Mouse (Mus musculus) lung, embryonic 14.5 days (tissue): ENCODE measurements around the gene Helz. TPM values are rescaled to one million over a fixed set of nuclear protein-coding genes. Genes with fewer than 3 reads are reported as not detected.
"Not testable (repeated sequence)": the region's sequence is repeated elsewhere in the genome, so short reads cannot be mapped to it uniquely, and the experiment has no call there.

ENCODE experiments used
- ATAC-seq: fragments of 200-750 bp; cut with Nextera tagmentation; 2 replicates; pipeline ENCODE4 v1.8.0; 2017; ENCODE audit warnings: mild to moderate bottlenecking, moderate TSS enrichment, moderate library complexity; ENCODE audit not compliant: insufficient read depth
- DNase-seq: peaks from one replicate; pipeline ENCODE4 v3.0.0-alpha.2; 2015
- H3K27ac ChIP-seq: fragments of 300-500 bp; sonication (generic); 2 replicates; pipeline ENCODE4 v1.5.1; 2014; ENCODE audit warnings: low read depth, mild to moderate bottlenecking, moderate library complexity
- H3K27me3 ChIP-seq: fragments of 300-500 bp; sonication (generic); 2 replicates; pipeline ENCODE4 v1.6.1; 2014; ENCODE audit warnings: low read length, control low read depth; ENCODE audit not compliant: insufficient read depth
- H3K36me3 ChIP-seq: fragments of 300-500 bp; sonication (generic); 2 replicates; pipeline ENCODE4 v1.6.1; 2014; ENCODE audit warnings: control low read depth; ENCODE audit not compliant: insufficient read depth
- H3K4me1 ChIP-seq: fragments of 300-500 bp; sonication (generic); 2 replicates; pipeline ENCODE4 v1.6.1; 2014; ENCODE audit warnings: antibody characterized with exemption, control low read depth; ENCODE audit not compliant: insufficient read depth
- H3K4me2 ChIP-seq: fragments of 300-500 bp; sonication (generic); 2 replicates; pipeline ENCODE4 v1.6.1; 2014; ENCODE audit warnings: mild to moderate bottlenecking
- H3K4me3 ChIP-seq: fragments of 300-500 bp; sonication (generic); 2 replicates; pipeline ENCODE4 v1.5.1; 2014; ENCODE audit warnings: low read depth, low read length
- H3K9ac ChIP-seq: fragments of 300-500 bp; sonication (generic); 2 replicates; pipeline ENCODE4 v1.6.1; 2014
- H3K9me3 ChIP-seq: fragments of 300-500 bp; sonication (generic); 2 replicates; pipeline ENCODE4 v1.6.1; 2016; ENCODE audit warnings: low read depth, low read length, control low read depth
- CTCF ChIP-seq: IDR thresholded peaks from 2 replicates; pipeline ENCODE4 v1.5.1; 2016; ENCODE audit warnings: antibody characterized with exemption, low read depth
- WGBS: fragments of 180-500 bp; shearing (Covaris S2); extraction: QIAGEN DNeasy Blood & Tissue Kit; methylation state at CpG from one replicate; pipeline ENCODE4 v1.1.7; 2014; 5-methylcytosine and 5-hydroxymethylcytosine counted together
- polyA plus RNA-seq: library from polyadenylated mRNA; unstranded; fragments of >200 nt; fragmentation: Nextera tagmentation; extraction: Ambion mirVana; gene quantifications from 2 replicates; pipeline ENCODE4 v1.2.1, GENCODE M21; 2014

Gene Helz
- polyA plus RNA-seq, 1 experiment from 2014 or later = 27.4 TPM

DNA sequence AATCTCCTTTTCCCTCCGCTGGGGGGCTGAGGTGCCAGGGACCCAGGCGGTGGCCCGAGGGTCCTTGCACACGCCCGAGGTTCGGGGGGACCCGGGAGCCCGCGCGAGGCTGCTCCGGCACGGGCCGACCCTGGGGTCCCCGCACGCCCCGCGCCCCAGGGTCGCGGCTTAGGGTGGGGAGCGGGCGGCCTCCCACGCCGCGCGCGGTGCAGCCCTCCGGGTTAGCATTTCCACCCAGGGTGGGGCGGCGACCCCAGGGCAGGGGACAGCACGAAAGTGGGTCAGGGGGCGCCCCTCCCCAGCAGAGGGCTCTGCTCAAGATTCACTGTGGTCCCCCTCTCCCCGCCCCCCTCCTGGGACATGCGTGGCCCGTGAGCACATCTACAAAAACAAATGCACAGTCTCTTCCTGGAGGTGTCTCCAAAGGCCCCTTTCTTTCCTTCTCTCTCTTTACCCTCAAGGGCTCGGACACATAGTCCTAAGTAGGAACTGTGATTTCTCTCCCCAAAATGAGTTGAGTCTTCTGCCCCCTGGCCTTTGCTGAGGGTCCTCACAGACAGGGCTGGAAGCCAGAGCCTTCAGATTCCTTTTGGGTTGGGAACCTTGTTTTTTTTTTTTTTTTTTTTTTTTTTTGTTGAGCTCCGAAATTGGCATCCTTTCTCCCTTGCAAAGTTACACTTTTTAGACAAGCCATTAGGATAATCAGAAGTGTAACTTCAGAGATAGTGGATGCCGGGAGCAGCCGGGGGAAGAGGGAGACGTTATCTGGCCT is 660 bp downstream of the Helz start:
- no peaks in the 10 kb centered on the region for H3K4me1 ChIP-seq
- peak overlapping the region; percentile 98 for H3K4me2 ChIP-seq
- no peaks in the 10 kb centered on the region for H3K9me3 ChIP-seq
- H3K27me3 ChIP-seq = no peaks in the 10 kb centered on the region
- H3K4me3 ChIP-seq = peak overlapping the region; percentile 97
- no peak for TF ChIP-seq CTCF
- H3K27ac ChIP-seq = peak overlapping the region; percentile 70
- DNase-seq (peak; percentile 33), ATAC-seq (peak; percentile 27)
- peak overlapping the region; percentile 90 for H3K9ac ChIP-seq
- 3% methylated on average over 39 of the region's 39 CpGs for WGBS
- peaks cover 28% of the 10 kb centered on the region; the same call in 1 of the 2 replicates for H3K36me3 ChIP-seq

DNA sequence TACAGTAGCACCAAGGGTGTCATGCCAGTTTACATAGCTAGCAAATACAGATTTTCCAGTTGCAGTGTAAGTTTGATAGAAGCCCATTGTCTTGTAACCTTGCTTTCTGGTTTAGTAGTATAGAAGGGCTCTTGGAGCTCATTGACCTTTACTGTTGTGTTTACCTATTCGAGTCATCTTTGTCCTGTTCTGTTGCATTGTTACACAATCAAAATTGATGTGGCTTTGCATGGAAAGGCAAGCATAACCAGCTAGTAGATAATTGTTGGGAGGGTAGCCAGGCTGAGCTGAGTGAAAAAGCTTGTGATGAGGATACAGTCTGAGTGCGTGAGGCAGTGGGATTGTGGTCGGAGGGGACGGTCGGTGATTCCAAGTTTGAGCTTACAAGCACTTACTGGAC is 12.1 kb downstream of the Helz start:
- H3K4me1 ChIP-seq = no peaks in the 10 kb centered on the region
- H3K4me2 ChIP-seq = no peak overlapping the region
- H3K27ac ChIP-seq = no peak overlapping the region
- WGBS = 91% methylated on average over 5 of the region's 5 CpGs
- H3K9ac ChIP-seq = no peak overlapping the region
- no peaks in the 10 kb centered on the region for H3K9me3 ChIP-seq
- no peak overlapping the region for H3K4me3 ChIP-seq
- DNase-seq = no peak
- no peaks in the 10 kb centered on the region for H3K27me3 ChIP-seq
- no peak for ATAC-seq
- H3K36me3 ChIP-seq = peaks cover 40% of the 10 kb centered on the region
- no peak for TF ChIP-seq CTCF

- peaks cover 16% of the 10 kb centered on the region for H3K36me3 ChIP-seq
- H3K4me1 ChIP-seq = no peaks in the 10 kb centered on the region
- 90% methylated on average over 3 of the region's 3 CpGs for WGBS
- H3K27me3 ChIP-seq = no peaks in the 10 kb centered on the region
- no peaks in the 10 kb centered on the region for H3K9me3 ChIP-seq
- no peak for DNase-seq
- ATAC-seq = no peak
- no peak overlapping the region for H3K27ac ChIP-seq
- no peak overlapping the region for H3K4me2 ChIP-seq
- TF ChIP-seq CTCF = no peak
- H3K4me3 ChIP-seq = no peak overlapping the region
- H3K9ac ChIP-seq = no peak overlapping the region
Observed at GRCm38 (mm10) chr11:107567431-107567830, 19.7 kb downstream of the Helz start.

DNA sequence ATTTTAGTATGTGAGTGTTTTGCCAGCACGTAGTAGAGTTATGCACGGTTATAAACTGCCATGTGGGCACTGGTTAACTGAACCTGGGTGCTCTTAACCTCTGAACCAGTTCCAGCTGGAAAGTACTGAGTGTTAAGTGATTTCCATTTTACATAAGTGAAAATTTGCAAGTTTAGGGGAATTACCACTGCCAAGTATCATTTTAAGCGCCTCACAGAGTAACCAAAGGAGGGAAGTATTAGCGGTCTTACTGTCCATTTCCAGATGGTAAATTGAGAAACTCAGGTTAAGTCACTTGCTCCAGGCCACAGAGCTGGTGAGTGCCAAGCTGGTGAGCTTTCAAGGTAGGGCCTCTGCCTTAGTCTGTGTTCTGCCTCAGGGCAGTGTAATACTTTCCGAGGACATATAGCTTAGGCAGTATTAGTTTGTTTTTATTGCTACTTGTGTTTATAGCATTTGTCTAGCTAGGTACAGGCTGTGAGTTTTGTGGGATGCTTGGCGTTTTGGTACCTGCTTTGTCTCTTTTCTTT is 20.8 kb downstream of the Helz start:
- Histone ChIP-seq H3K4me3 (no peak overlapping the region), H3K36me3 (peaks cover 10% of the 10 kb centered on the region), H3K4me2 (no peak overlapping the region), H3K4me1 (no peaks in the 10 kb centered on the region), H3K9ac (no peak overlapping the region), H3K9me3 (no peaks in the 10 kb centered on the region), H3K27ac (no peak overlapping the region), H3K27me3 (no peaks in the 10 kb centered on the region)
- DNase-seq (no peak), ATAC-seq (no peak)
- 89% methylated on average over 6 of the region's 6 CpGs for WGBS
- TF ChIP-seq CTCF = no peak

GRCm38 (mm10) chr11:107570891-107571290 is 23.2 kb downstream of the Helz start:
- not testable (repeated sequence) for H3K9ac ChIP-seq, H3K4me1 ChIP-seq, H3K9me3 ChIP-seq, H3K4me2 ChIP-seq, ATAC-seq, H3K27me3 ChIP-seq, H3K27ac ChIP-seq, DNase-seq, H3K4me3 ChIP-seq
- H3K36me3 ChIP-seq = peaks cover 19% of the 10 kb centered on the region
- WGBS = 77% methylated on average over 8 of the region's 8 CpGs

GRCm38 (mm10) chr11:107571318-107571717 is 23.6 kb downstream of the Helz start:
- no peak for TF ChIP-seq CTCF
- Histone ChIP-seq H3K4me1 (0 out of 2 replicates have a peak, but pooled peaks cover 4% of the 10 kb centered on the region), H3K4me3 (no peak overlapping the region), H3K27ac (no peak overlapping the region), H3K9ac (no peak overlapping the region), H3K9me3 (no peaks in the 10 kb centered on the region), H3K27me3 (no peaks in the 10 kb centered on the region), H3K36me3 (peaks cover 23% of the 10 kb centered on the region), H3K4me2 (no peak overlapping the region)
- DNase-seq (no peak), ATAC-seq (no peak)
- WGBS = 98% methylated on average over 2 of the region's 2 CpGs

DNA sequence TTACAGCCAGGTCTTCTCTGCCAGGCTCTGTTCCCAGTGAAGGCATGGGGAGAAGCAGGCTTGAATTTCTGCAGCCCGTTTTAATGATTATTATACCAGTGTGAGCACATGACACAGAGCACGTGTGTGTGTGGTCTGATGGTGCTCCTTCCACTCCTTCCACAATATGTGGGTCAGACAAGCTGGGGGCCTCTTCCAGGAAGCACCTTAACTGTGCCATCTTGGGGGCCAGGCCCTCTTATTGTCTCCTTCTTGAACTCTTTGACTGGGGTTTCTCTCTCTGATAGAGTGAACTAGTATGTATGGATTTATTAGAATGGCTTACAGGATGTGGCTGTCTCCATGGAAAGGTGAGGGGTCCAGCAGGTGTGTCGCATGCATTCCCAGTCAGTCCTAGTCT is 24.8 kb downstream of the Helz start:
- H3K36me3 ChIP-seq = peaks cover 29% of the 10 kb centered on the region
- no peaks in the 10 kb centered on the region for H3K27me3 ChIP-seq

More for the DNA sequence above, 24.8 kb downstream of the Helz start:
- no peaks in the 10 kb centered on the region for H3K9me3 ChIP-seq
- no peak overlapping the region for H3K27ac ChIP-seq
- no peak overlapping the region for H3K4me3 ChIP-seq
- no peak overlapping the region for H3K9ac ChIP-seq
- DNase-seq = no peak
- no peak for ATAC-seq
- H3K4me1 ChIP-seq = 0 out of 2 replicates have a peak, but pooled peaks cover 4% of the 10 kb centered on the region
- no peak overlapping the region for H3K4me2 ChIP-seq
- TF ChIP-seq CTCF = no peak
- WGBS = 85% methylated on average over 3 of the region's 3 CpGs
